ENCODE assay signal across 10 mouse cellular contexts in genomic region chr19:3907876-3908660, GRCm38 (mm10). TPM values are rescaled to one million over a fixed set of nuclear protein-coding genes. Genes with fewer than 3 reads are reported as not detected.
A peak's percentile ranks its signal among the peaks of the same experiment; 100 is the strongest.
DNase-seq lines count a peak whose midpoint lies in the region; ATAC-seq and TF ChIP-seq lines count a peak whose summit lies in the region.
"Had no signal": no experiment of that assay in that cellular context is flagged by ENCODE, and none has a peak within 500 bp of the region (broad histone marks: within the 10 kb centered on the region; RNA-seq: fewer than 3 reads in every experiment).

No protein-coding gene starts in this region.

- no peak for ATAC-seq in embryonic facial prominence, embryonic 12.5 days (ENCODE audit: insufficient number of reproducible peaks, insufficient read depth, low FRiP score, low TSS enrichment)
- ATAC-seq in hindbrain, postnatal 0 days, result no peak
- ATAC-seq in liver, embryonic 16.5 days (ENCODE audit: low read depth), result no peak

- peaks cover 14% of the 10 kb centered on the region for H3K4me1 ChIP-seq in kidney, adult 2 months (ENCODE audit: control insufficient read depth, insufficient read depth, low read length)
- H3K4me1 ChIP-seq in embryonic facial prominence, embryonic 12.5 days, result peaks cover 47% of the 10 kb centered on the region
- H3K4me1 ChIP-seq in hindbrain, postnatal 0 days (ENCODE audit: insufficient read depth, low read length), result peaks cover 20% of the 10 kb centered on the region; the same call in 1 of the 2 replicates
- peaks cover 35% of the 10 kb centered on the region for H3K4me1 ChIP-seq in liver, embryonic 16.5 days (ENCODE audit: control insufficient read depth, low read depth, low read length)

- peak; percentile 34 for DNase-seq in kidney, adult 2 months
- DNase-seq in kidney, postnatal 4 days, result no peak
- no peak for DNase-seq in hindbrain, postnatal 0 days (ENCODE audit: low spot score)
- no peak for DNase-seq in urinary bladder, postnatal 10 days (ENCODE audit: low spot score)
- no peak for DNase-seq in ovary, adult 18-20 months (ENCODE audit: low spot score)
- DNase-seq in frontal cortex, adult 2 months (ENCODE audit: extremely low spot score in 1 of 2, low spot score in 1 of 2), result no peak

- no peaks in the 10 kb centered on the region for H3K27me3 ChIP-seq in kidney, adult 2 months (replicated peaks; ENCODE audit: control insufficient read depth, insufficient read depth, low read length)
- H3K27me3 ChIP-seq in embryonic facial prominence, embryonic 12.5 days, result no peaks in the 10 kb centered on the region
- H3K27me3 ChIP-seq in hindbrain, postnatal 0 days (ENCODE audit: insufficient read depth, low read length), result no peaks in the 10 kb centered on the region
- H3K27me3 ChIP-seq in liver, embryonic 16.5 days (ENCODE audit: control insufficient read depth, insufficient read depth, low read depth, low read length), result no peaks in the 10 kb centered on the region

- H3K36me3 ChIP-seq in kidney, adult 2 months (ENCODE audit: control insufficient read depth, insufficient read depth, low read length), result no peaks in the 10 kb centered on the region; the same call in 1 of the 2 replicates
- H3K36me3 ChIP-seq in embryonic facial prominence, embryonic 12.5 days, result peaks cover 33% of the 10 kb centered on the region
- peaks cover 21% of the 10 kb centered on the region for H3K36me3 ChIP-seq in hindbrain, postnatal 0 days (ENCODE audit: insufficient read depth, low read length)
- H3K36me3 ChIP-seq in liver, embryonic 16.5 days (ENCODE audit: control insufficient read depth, insufficient read depth), result peaks cover 13% of the 10 kb centered on the region

- no peak for TF ChIP-seq CTCF in kidney, adult 2 months (conservative IDR thresholded peaks at IDR 0.05; ENCODE audit: insufficient read depth, insufficient read length, low read depth, low read length)
- no peak for TF ChIP-seq CTCF in hindbrain, postnatal 0 days (IDR thresholded peaks at IDR 0.05; ENCODE audit: low read depth)

- no peak for TF ChIP-seq POLR2A in kidney, adult 2 months (IDR thresholded peaks at IDR 0.05; ENCODE audit: low read depth, low read length)

- no peak overlapping the region for H3K9ac ChIP-seq in embryonic facial prominence, embryonic 12.5 days
- H3K9ac ChIP-seq in hindbrain, postnatal 0 days (replicated peaks; ENCODE audit: low read length), result 0 out of 2 replicates have a peak overlapping the region, but pooled peaks have one; percentile 53
- no peak overlapping the region for H3K9ac ChIP-seq in liver, embryonic 16.5 days (ENCODE audit: low read depth, low read length)

- WGBS in kidney, adult 2 months, result 46% methylated on average over 8 of the region's 8 CpGs
- WGBS in embryonic facial prominence, embryonic 12.5 days, result 75% methylated on average over 8 of the region's 8 CpGs
- 78% methylated on average over 8 of the region's 8 CpGs for WGBS in hindbrain, postnatal 0 days
- 56% methylated on average over 8 of the region's 8 CpGs for WGBS in liver, embryonic 16.5 days (ENCODE audit: insufficient replicate concordance)

- H3K4me2 ChIP-seq in embryonic facial prominence, embryonic 12.5 days (replicated peaks), result peak overlapping the region; percentile 60
- peak overlapping the region; percentile 81 for H3K4me2 ChIP-seq in hindbrain, postnatal 0 days (ENCODE audit: low read depth, low read length)
- peak overlapping the region; percentile 89 for H3K4me2 ChIP-seq in liver, embryonic 16.5 days (ENCODE audit: low read depth, low read length)

- H3K4me3 ChIP-seq in kidney, adult 2 months (ENCODE audit: insufficient read depth, low read depth, low read length), result no peak overlapping the region
- H3K4me3 ChIP-seq in embryonic facial prominence, embryonic 12.5 days, result peak overlapping the region; percentile 56; the same call in 1 of the 2 replicates
- H3K4me3 ChIP-seq in hindbrain, postnatal 0 days (ENCODE audit: low read length), result no peak overlapping the region
- H3K4me3 ChIP-seq in liver, embryonic 16.5 days (ENCODE audit: low read depth, low read length), result peak overlapping the region; percentile 74

- peak overlapping the region; percentile 57 for H3K27ac ChIP-seq in kidney, adult 2 months (ENCODE audit: insufficient read depth, low read depth, low read length)
- H3K27ac ChIP-seq in embryonic facial prominence, embryonic 12.5 days, result no peak overlapping the region
- H3K27ac ChIP-seq in hindbrain, postnatal 0 days, result no peak overlapping the region
- peak overlapping the region; percentile 83 for H3K27ac ChIP-seq in liver, embryonic 16.5 days (ENCODE audit: low read length)

- H3K9me3 ChIP-seq in embryonic facial prominence, embryonic 12.5 days, result no peaks in the 10 kb centered on the region
- H3K9me3 ChIP-seq in hindbrain, postnatal 0 days (ENCODE audit: low read length), result no peaks in the 10 kb centered on the region
- no peaks in the 10 kb centered on the region for H3K9me3 ChIP-seq in liver, embryonic 16.5 days (replicated peaks; ENCODE audit: control insufficient read depth, low read length)
- H3K9me3 ChIP-seq: G1E had no signal

RNA-seq across cellular contexts. Expression of gene Tcirg1, which starts 1.1 kb away (rescaled TPM):
- 69.2 and 71.2 TPM in 2 replicates for polyA plus RNA-seq in kidney, adult 2 months (2012; rRNA removed)
- 46.4 and 53.6 TPM in 2 replicates for polyA plus RNA-seq in embryonic facial prominence, embryonic 12.5 days (2016; fragmentation: Nextera tagmentation; extraction: Ambion mirVana)
- total RNA-seq in hindbrain, postnatal 0 days (2014; rRNA removed), result 35.4 and 44.0 TPM in 2 replicates
- 16.8 and 17.3 TPM in 2 replicates for polyA plus RNA-seq in hindbrain, postnatal 0 days (2015; fragmentation: Nextera tagmentation; extraction: Ambion mirVana)
- polyA plus RNA-seq in liver, embryonic 16.5 days (2015; fragmentation: Nextera tagmentation; extraction: Ambion mirVana), result 28.7 and 33.8 TPM in 2 replicates
- 45.5 and 48.1 TPM in 2 replicates for polyA plus RNA-seq in frontal cortex, adult 2 months (2012; rRNA removed)

RNA-seq across cellular contexts. Expression of gene Ndufs8, which starts 4.5 kb away (rescaled TPM):
- polyA plus RNA-seq in kidney, adult 2 months (2012; rRNA removed), result 678 and 742 TPM in 2 replicates
- polyA plus RNA-seq in embryonic facial prominence, embryonic 12.5 days (2016; fragmentation: Nextera tagmentation; extraction: Ambion mirVana), result 245 and 268 TPM in 2 replicates
- total RNA-seq in hindbrain, postnatal 0 days (2014; rRNA removed), result 212 and 221 TPM in 2 replicates
- polyA plus RNA-seq in hindbrain, postnatal 0 days (2015; fragmentation: Nextera tagmentation; extraction: Ambion mirVana), result 366 and 367 TPM in 2 replicates
- 150 and 159 TPM in 2 replicates for polyA plus RNA-seq in liver, embryonic 16.5 days (2015; fragmentation: Nextera tagmentation; extraction: Ambion mirVana)
- 283 and 291 TPM in 2 replicates for polyA plus RNA-seq in frontal cortex, adult 2 months (2012; rRNA removed)

RNA-seq across cellular contexts. Expression of gene Aldh3b1, which starts 21.5 kb away (rescaled TPM):
- polyA plus RNA-seq in kidney, adult 2 months (2012; rRNA removed), result 17.4 and 19.4 TPM in 2 replicates
- 0.91 and 1.1 TPM in 2 replicates for polyA plus RNA-seq in embryonic facial prominence, embryonic 12.5 days (2016; fragmentation: Nextera tagmentation; extraction: Ambion mirVana)
- total RNA-seq in hindbrain, postnatal 0 days (2014; rRNA removed), result 2.2 and 3.0 TPM in 2 replicates
- polyA plus RNA-seq in hindbrain, postnatal 0 days (2015; fragmentation: Nextera tagmentation; extraction: Ambion mirVana), result 3.5 and 4.3 TPM in 2 replicates
- 8.7 and 10.0 TPM in 2 replicates for polyA plus RNA-seq in liver, embryonic 16.5 days (2015; fragmentation: Nextera tagmentation; extraction: Ambion mirVana)
- polyA plus RNA-seq in frontal cortex, adult 2 months (2012; rRNA removed), result 7.9 and 8.5 TPM in 2 replicates
- total RNA-seq: G1E had no signal
- polyA plus RNA-seq: G1E had no signal

RNA-seq across cellular contexts. Expression of gene Unc93b1, which starts 26.9 kb away (rescaled TPM):
- polyA plus RNA-seq in kidney, adult 2 months (2012; rRNA removed), result 52.3 and 55.7 TPM in 2 replicates
- 12.5 and 12.7 TPM in 2 replicates for polyA plus RNA-seq in embryonic facial prominence, embryonic 12.5 days (2016; fragmentation: Nextera tagmentation; extraction: Ambion mirVana)
- 12.8 and 19.9 TPM in 2 replicates for total RNA-seq in hindbrain, postnatal 0 days (2014; rRNA removed)
- polyA plus RNA-seq in hindbrain, postnatal 0 days (2015; fragmentation: Nextera tagmentation; extraction: Ambion mirVana), result 15.3 and 16.3 TPM in 2 replicates
- 33.9 and 35.8 TPM in 2 replicates for polyA plus RNA-seq in liver, embryonic 16.5 days (2015; fragmentation: Nextera tagmentation; extraction: Ambion mirVana)
- 31.5 and 34.7 TPM in 2 replicates for polyA plus RNA-seq in frontal cortex, adult 2 months (2012; rRNA removed)

RNA-seq across cellular contexts. Expression of gene Aldh3b3, which starts 50.4 kb away (rescaled TPM):
- 4.7 and 9.2 TPM in 2 replicates for polyA plus RNA-seq in kidney, adult 2 months (2012; rRNA removed)
- not detected in 2 replicates for polyA plus RNA-seq in embryonic facial prominence, embryonic 12.5 days (2016; fragmentation: Nextera tagmentation; extraction: Ambion mirVana)
- total RNA-seq in hindbrain, postnatal 0 days (2014; rRNA removed), result not detected in 2 replicates
- not detected in 2 replicates for polyA plus RNA-seq in hindbrain, postnatal 0 days (2015; fragmentation: Nextera tagmentation; extraction: Ambion mirVana)
- 0.07 and 0.12 TPM in 2 replicates for polyA plus RNA-seq in liver, embryonic 16.5 days (2015; fragmentation: Nextera tagmentation; extraction: Ambion mirVana)
- polyA plus RNA-seq in frontal cortex, adult 2 months (2012; rRNA removed), result 0.38 and 0.58 TPM in 2 replicates
- total RNA-seq: granulocyte monocyte progenitor cell, adult 5-6 weeks had no signal
- polyA plus RNA-seq: G1E had no signal

Comparison
In these comparisons a context has a peak if more than half of its experiments do, and no peak if none do; other contexts are left out.
1. H3K27ac ChIP-seq: peak in kidney, adult 2 months (single experiment) and liver, embryonic 16.5 days (single experiment); none in embryonic facial prominence, embryonic 12.5 days (single experiment) and hindbrain, postnatal 0 days (single experiment).
2. H3K4me3 ChIP-seq: peak in embryonic facial prominence, embryonic 12.5 days (single experiment) and liver, embryonic 16.5 days (single experiment); none in kidney, adult 2 months (single experiment) and hindbrain, postnatal 0 days (single experiment).
3. Peak in every context shown above with its lines, with median percentiles within 50 percentile points of each other: H3K4me2 ChIP-seq.